Mouse (Mus musculus) heart, postnatal 25 days (tissue): ENCODE measurements at regions not wholly inside any gene's neighbourhood (a gene's known extent, or its start where the extent isn't known, plus 50 kb on each side); places are given as distances from the start of the nearest gene placed in this dataset.

Experiments used
- DNase-seq: peaks from one replicate; pipeline ENCODE4 v3.0.0; 2022; ENCODE audit warnings: low spot score
- intact Hi-C: fragments of 180-260 bp; cut with DNase I; formaldehyde crosslinking; loops from one replicate; pipeline ENCODE4 v1.15.1; 2025

DNA sequence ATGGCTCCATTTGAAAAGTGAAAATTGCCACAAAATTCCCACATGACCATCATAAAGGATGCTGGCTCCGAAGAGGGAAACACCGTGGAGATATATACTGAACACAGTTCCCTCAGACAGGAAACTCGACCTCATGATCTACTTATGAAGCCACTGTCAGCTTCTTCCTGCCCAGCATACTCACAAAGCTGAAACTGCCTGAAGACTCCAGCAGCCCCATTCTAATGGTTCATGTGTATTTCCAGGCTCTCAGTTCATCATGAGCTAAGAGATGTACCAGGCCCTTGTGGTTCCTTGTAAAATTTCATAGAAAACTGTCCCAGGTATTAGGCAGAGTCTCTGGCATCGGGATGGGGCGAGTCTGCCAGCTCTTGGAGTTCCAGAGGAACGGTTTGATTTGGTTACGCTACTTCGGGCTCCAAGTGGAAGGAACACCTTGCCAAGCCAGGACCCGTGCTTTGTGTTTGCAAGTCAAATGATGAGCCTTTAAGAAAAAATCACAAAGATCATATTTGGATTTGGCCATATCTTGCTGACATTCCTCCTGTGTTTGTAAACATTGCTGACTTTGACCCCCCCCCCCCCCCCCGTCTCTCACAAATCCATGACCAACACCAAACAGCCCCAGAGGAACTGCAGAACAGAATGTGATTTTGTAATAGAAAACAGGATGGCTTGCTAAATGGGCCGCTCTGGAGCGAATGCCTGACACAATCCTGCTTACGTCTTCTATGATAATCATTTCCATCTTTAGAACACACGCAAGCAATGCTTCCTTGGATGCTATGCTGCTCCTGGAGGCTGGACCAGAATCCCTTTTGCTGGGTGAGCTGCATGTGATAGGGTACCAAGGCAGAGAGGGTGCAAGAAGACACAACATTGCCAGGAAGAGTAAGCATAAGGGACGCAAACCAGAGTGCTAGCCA, 203.7 kb upstream of the Gm15217 start:
- DNase-seq: no peak
- intact Hi-C loops: no loop called here

DNA sequence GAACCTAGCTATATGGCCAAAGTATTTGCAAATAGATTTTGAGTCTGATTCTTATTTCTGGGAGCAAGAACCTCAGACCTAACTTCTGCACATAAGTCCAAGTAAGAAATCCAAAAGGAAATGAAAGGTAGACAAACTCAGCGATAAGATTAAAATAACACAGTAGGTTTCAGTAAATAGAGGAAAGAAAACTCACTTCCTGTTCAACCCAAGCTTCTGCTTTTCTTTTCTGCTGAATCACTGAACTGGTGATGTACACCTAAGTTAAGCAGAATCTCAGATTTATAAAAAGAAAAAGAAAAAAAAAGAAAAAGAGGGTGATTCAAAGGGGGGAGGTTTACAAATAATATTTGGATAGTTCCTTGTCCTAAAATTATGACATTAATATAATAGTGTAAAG, 200.2 kb upstream of the Gm15217 start:
- DNase-seq: no peak
- intact Hi-C loops: no loop called here

DNA sequence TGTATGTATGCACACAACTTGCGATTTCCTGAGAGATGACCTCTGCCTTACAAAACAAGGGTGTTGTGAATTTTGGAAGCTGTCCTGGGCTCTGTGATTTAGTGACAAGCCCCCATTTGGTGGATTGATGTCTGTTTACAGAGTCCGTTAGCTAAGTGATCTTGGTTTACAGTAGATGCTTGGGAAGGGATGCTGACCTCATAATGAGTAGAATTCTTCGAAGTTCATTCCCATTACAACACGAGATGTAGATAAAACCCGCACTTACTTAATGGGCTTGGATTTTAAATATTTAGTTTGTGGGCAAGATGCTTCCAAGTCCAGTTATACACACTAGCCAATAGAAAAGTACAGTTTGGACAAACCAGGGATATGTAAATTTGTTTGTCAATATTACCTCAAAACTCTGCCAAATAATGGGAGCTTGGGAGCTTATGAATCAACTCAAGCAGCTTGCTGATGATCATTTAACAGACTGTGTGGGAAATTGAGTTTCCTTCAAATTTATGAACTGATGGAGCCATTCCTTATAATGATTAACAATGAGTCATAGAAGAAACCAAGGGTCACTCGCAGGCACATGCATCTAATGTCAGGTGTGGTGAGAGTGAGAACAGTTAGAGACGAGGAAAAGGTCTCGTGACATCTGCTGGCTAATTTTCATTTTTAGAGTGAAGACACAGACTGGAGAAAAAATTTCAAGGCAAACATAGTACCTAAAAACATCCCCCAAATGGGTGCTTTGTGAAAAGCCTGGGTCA, 187.4 kb upstream of the Gm15217 start:
- DNase-seq: no peak

DNA sequence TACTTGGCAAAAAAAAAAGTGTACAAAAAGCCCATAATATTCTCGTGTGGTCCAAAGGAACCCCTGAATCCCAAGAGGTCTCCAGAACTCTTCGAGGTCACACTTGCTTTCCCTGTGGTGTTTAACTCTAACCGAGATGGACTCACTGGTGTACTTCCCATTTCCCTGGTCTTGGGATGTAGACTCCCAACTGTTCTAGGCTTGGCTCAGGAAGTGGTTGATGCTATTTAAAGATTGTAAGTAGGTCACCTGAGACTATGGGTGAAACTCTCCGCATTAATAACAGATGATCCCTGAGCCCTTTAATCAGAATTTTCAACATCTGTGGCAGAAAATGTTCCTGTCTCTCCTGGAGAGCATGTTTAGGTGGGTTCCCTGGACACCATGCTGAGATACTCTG, 185.6 kb upstream of the Gm15217 start:
- DNase-seq: no peak
- intact Hi-C loops: no loop called here

More for the DNA sequence above, 187.4 kb upstream of the Gm15217 start:
- intact Hi-C loops: no loop called here

DNA sequence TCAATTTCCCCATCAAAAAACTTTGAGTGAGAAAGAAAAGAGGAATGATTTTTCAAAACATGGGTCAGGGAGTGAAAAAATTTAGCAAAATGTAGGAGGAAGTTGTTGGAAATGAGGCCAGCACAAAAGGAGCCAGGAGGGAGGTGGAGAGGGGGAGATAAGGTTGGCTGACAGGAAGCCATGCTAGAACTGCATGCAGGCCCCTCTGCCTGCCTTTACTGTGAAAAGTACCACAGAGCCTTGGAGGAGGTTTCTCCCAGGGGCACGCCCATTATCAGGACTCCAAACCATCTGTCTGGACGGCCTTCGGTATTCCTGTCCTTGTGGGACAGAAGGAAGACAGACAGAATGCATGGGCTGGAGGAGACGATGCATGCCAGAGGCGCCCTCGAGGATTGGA, 183.3 kb upstream of the Gm15217 start:
- intact Hi-C loops: no loop called here

DNA sequence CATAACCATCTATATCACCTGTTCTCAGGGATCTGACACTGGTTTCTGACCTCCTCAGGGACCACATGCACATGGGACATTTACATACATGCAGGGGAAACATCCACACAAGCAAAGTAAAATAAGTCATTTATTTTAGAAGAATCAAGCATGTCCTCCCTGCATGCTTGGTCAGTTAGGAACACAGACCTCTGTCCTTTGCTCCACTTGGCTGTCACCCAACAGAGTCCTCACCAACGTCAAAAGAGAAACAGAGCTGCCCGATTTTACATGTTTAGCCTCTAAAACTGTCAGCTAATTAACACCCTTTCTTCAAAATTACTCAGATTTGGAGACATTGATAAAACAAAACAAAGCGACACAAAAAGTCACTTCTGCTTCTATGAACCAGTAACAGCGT, 176.4 kb upstream of the Gm15217 start:
- no peak for DNase-seq
- intact Hi-C loops: no loop called here

More for the DNA sequence above, 183.3 kb upstream of the Gm15217 start:
- no peak for DNase-seq

DNA sequence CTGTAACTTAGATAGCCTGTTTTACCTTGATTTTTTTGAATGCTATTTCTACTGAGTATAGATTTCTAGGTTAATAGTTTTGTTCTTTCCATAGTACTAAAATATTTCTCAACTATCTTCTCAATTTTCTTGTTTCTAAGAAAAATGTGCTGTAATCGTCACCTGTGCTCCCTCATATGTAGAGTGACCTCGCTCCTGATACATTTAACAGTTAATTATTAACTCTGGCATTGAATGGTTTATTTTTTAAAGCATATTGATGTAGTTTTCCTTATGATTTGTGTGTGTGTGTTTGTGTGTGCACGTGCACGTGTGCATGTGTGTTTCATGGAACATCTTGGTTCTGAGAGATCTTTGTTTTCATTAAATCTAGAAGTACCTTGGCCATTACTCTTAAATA, 158.7 kb upstream of the Gm15217 start:
- no peak for DNase-seq
- intact Hi-C loops: no loop called here

DNA sequence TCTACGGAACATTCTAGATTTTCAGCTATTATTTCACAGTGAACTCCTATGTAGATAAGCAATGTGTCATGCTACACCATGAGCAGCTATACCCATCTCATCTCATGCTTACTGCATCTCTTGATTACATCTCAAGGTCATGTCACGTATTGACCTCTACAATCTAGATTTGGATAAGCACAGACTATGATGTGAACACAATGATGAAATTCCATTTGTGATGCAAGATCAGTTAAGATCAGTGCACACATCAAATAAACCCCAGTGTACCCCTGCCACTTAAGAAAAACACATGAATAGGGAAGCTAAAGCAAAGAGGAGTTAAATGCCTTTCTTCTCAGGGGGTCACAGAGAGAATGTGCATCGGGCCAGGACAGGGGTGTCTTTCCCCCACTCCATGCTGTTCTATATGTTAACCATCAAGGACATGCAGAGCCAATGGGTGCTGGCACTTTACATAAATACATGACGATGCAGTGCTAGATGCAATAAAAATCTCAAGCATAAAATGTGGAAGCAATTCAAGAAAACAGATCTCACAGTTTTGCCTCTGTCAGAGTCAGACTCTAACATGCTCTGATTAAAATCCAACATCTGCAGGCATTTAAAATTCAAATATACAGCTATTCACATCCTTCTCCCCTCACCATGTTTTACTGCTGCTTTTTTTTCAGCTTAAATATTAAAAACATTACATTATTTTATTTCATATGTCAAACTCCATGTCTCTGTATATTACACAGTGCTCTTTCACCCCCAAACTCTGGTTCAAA, 157.1 kb upstream of the Gm15217 start:
- DNase-seq: no peak
- intact Hi-C loops: no loop called here

DNA sequence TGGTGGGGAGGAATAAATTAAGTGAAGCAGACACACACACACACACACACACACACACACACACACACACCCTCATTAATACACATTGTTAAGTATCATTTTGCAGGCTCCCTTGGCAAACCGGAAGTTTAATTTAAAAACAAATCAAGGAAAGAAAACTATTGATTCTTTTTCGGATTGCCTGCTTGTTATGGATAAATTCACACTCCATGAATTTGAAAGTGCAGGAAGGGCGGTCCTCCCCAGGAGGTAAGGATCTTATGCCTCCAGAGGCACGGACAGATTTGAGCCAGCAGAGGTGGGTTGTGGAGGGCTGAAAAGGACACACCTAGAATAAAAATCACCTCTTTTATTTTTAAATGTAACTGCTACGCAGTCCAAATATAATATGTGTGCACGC, 156.2 kb upstream of the Gm15217 start:
- DNase-seq: no peak
- intact Hi-C loops: no loop called here

DNA sequence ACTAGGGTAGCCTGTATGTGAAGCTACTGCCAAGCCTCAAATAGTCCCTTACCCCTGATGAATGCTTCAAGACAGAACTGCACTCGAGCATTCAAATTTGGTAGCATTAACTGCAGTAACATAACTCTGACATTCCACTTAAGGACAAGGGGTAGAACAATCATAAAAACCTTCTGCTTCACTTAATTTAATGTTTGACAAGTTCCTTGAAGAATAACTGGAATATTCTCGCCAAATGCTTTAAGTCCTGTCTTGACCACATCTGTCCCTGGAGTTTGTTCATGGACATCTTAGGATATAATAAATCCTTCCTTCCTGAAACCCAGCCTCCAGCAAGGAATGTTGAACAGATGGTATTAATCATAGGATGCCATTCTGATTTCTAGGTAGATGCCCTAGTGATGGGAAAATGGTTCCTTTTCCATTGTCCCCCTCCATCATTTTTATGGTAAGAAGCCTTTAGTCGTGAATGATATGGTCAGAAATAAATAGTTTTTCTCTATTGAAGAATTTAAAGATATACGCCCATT, 154.7 kb upstream of the Gm15217 start:
- intact Hi-C loops: no loop called here
- no peak for DNase-seq

DNA sequence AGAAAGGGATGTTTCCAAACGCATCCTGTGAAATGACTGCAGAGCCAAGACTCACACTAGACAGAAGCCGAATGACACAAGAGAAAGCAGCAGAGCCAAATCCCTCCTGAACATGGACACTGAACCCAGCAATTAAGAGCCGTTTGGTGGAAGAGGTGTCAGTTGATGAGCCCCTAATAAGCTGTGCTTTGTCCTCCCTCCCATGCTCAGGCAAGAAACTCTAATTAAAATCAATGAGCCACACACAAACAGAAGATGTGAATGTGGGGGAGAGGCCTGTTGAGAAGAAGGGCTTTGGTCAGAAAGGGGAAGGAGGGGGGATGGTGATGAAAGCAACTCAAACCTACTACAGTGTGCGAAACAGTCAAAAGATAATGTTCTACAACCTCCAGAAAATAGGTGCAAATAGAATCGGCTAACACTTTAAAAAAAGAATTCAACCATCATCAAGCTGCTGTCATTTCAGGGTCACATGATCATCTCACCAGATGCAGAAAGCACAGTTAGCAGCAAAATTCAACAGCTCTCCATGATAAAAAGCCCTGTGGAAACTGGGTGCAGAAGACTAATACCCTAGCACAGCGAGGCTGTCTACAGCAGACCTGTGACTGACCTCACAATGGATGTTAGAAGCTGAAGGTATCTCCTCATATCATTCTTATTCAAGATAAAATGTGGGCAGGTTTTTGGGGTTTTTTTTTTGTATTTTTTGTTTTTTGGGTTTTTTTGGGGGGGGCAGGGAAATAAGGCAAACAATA, 153.2 kb upstream of the Gm15217 start:
- DNase-seq: no peak
- intact Hi-C loops: no loop called here

DNA sequence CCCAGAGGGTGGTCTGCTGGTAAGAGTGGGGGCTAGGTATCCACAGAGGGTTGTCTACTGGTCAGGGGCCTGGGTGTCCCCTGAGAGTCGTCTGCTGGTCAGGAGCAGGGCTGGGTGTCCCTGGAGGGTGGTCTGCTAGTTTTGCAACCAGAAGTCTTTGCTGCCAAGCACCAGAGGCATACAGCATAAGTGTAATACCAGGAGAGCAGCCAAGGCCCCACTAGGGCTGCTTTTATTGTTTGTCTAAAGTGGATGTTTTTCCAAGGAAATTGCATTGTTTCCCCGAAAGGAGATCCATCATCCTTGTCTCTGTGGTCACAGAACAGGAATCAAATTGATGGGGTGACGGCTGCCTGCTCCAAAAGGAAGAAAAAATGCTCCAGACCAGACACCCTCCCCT, 145.2 kb upstream of the Gm15217 start:
- intact Hi-C loops: loop anchor here (5.0 kb wide), 1 partner anchor 333 kb away; no protein-coding TSS in a partner anchor
- DNase-seq: no peak

DNA sequence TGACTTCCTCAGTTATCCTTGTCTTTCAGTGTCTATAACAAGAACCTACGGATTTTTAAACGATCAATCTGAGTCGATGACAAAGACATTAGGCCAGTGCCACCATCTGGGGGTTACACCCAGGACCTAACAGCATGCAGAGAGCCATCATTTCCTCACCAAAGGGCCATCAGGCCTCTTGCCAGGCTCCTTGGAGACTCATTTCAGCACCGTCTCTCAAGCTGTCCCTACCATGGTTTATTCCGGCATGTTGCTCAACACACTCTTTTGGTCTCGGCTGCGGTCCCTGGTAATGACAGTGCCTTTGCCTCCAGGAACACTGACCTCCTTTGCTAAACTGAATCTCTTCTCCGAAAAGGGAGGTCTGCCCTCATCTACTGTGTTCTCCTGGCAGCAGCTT, 144.4 kb upstream of the Gm15217 start:
- intact Hi-C loops: loop anchor here (5.0 kb wide), 2 partner anchors 88 to 332 kb away; no protein-coding TSS in a partner anchor
- DNase-seq: no peak

DNA sequence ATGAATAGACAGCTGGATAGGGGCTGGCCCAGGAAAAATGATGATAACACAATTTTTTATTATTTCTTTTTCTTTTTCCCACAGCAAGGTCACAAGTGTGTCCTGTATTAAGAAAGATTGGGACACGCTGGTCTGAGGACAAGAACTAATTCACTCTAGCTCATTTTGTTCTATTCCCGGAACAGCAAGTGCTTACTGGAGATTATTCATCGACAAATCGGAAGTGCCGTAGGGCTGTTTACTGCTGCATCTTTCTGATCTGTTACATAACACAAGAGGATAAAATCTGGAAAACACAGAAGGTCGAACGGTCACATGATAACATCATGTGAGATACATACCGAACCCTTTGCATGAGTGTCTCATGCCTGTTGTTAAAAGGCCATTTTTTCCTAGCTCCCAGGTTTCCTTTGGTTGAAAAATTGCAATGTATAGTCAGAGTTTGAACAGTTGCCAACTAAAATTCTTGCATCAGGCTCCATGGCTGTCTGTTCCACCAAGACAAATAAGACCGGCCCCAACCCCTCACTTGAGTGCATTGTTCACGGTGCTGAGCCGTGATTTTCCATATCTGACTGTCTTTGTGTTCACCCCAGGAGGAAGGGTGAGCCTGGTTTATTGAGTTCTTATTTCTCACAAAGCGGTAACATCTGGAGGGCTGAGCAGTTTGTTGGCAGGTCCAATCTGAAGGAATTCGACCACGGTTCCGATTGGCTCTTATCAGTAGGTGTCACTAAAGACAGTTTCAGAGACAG, 139.0 kb upstream of the Gm15217 start:
- intact Hi-C loops: loop anchor here (5.0 kb wide), 1 partner anchor 147 kb away; no protein-coding TSS in a partner anchor
- peak; percentile 1 for DNase-seq

DNA sequence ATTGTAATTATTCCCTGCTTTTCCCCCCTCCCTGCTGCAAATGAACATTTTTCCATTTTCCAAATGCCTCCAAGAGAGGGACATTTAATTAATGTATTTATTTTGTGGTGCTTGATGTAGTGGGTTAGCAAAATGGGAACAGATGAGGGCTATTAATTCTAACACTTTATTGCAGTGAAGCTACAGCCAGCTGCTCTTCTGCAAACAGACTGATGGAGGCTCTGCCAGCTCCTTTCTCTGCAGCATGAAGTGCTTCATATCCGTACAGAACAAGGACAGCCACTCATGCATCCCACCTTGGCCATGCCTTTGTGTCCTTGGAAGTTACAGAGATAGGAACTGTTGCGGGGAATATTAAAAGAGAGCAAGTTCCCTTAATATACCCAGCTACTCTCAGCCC, 138.3 kb upstream of the Gm15217 start:
- intact Hi-C loops: loop anchor here (5.0 kb wide), 1 partner anchor 146 kb away; no protein-coding TSS in a partner anchor

DNA sequence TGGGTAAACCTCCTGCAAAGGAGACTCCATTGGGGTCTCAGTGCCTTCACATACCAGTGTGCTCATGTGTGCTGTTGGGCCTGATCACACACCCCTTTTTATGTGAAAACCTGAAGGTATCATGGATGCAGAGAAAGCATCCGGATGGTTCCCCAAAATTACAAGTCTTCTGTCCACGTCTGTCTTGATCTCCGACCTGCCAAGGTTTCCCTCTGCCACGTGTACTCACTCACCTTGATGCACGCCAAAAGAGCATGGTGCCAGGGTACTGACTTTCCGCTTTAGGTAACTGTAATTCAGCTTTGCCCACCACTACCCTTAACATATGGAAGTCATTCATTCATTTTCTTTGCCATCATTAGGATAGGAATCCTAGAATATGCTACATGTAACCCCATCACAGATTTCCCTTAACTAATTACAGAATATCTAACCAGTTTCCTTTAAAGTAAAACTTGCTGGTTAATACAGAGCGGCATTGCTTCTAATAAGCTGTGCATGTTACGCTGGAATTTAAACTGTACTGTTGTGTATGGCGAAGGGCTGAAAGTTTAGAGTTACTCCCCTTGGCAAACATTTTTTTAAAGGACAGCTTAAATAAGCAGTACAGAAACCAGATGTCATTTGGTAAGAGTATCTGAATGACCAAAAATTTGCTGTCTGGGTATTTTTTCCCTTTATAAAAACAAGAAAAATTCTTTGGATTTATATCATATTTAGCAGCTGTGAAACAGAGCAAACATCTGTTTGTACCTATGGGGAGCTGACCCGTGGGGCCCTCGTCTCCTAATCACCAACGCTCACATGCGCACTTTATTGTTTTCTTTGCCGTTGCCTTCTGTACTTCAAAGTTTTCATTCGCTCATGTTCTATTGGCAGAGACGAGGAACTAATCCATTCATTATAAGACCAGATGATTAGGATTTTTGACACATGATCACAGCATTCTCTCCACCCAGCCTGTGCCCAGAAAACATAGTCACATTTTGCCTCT, 131.4 kb upstream of the Gm15217 start:
- intact Hi-C loops: no loop called here
- DNase-seq: no peak

More for the DNA sequence above, 138.3 kb upstream of the Gm15217 start:
- no peak for DNase-seq

DNA sequence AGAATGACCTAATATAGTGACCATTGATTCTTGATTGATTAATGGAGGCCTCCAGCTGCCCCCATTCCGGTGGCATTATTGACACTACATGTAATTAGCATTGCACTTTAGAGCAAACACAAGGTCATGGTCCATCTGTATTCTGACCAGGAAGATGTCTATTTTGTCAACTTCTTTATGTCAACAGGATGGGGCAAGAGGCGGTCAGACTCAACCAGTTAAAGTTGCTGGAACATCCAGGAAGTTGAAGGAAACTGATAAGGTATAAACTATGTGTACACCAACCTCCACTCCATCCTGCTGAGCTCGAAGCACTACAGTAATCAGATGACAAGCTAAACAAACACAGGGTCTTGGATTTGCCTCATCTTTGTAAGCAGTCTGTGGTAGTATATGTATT, 130.1 kb upstream of the Gm15217 start:
- DNase-seq: no peak
- intact Hi-C loops: no loop called here
